Mouse (Mus musculus) adrenal gland, postnatal 25 days (tissue): ENCODE data around the gene Rnaseh2a. TPM values are rescaled to one million over a fixed set of nuclear protein-coding genes. Genes with fewer than 3 reads are reported as not detected.
A peak's percentile ranks its signal among the peaks of the same experiment; 100 is the strongest.

ENCODE experiments used
- DNase-seq: peaks from one replicate; pipeline ENCODE4 v3.0.0; 2021; ENCODE audit warnings: mixed read lengths
- long read RNA-seq: library from polyadenylated mRNA; stranded (forward); transcript quantifications from one replicate; pipeline ENCODE4 v2.0.0, GENCODE M21; 2021
- total RNA-seq: library from RNA; stranded (reverse); gene quantifications from 2 replicates; pipeline ENCODE4 v1.2.3, GENCODE M21; 2021

Gene Rnaseh2a
- 101 and 159 TPM in 2 replicates for total RNA-seq
- long read RNA-seq, transcript Rnaseh2a-203 (8 exons, 2,044 nt): major isoform, 21 of 49 reads
- long read RNA-seq, transcript Rnaseh2a-202 (10 exons, 2,981 nt): minor isoform, 5 of 49 reads
- long read RNA-seq, partial matches to known transcripts: 3 of 49 reads
- long read RNA-seq, other reads (novel, unspliced or antisense): 18 of 49 reads

DNA sequence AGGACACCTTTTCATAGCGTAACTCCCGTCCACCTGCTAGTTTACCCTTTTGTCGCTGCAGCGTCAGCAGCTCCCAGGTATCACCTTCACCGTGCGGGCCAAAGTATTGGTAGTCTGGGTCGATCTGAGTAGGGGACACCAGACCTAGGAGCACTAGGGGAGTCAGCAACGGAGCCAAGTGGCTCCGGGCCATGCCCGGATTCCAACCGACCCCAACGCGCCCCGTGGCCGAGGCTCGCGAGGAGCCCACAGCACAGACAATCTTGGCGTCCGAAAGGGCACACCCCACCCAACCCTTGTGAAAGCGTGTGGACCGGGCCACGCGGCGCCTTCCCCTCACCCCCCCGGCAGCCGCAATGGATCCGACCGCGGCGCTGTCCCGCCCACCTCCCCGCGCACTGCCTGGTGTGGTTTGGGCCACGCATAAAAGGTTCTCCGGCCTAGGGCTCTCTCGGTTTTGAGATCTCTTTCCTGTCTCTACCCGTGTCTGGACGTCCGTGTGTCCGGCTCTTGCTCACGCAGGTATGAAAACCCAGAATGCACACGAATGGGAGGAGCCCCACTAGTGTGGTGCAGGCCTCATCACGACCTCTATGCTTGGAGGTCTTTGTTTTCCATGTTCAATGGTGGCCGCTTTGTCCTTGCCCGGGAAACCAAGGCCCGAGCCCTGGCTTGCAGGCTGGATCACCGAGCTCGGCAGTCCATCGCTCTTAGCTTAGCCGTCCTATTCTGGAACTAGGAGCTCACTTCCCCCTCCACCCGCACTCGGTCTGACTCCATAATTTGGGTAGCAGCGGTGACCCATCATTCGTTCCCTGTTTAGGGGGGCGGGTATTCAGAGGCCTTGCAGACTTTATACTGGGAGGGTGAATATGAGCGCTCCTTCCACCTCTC is at the start of gene Rnaseh2a, which contains the start of the genes Gm49661 and Prdx2:
Gene Rnaseh2a, minus strand, starts transcription at position 527 of the 894 bp plus-strand sequence.
Gene Gm49661, minus strand, starts transcription at position 193 of the 894 bp plus-strand sequence.
Gene Prdx2, plus strand, starts transcription at position 347 of the 894 bp plus-strand sequence.
- peak; percentile 83 for DNase-seq

DNA sequence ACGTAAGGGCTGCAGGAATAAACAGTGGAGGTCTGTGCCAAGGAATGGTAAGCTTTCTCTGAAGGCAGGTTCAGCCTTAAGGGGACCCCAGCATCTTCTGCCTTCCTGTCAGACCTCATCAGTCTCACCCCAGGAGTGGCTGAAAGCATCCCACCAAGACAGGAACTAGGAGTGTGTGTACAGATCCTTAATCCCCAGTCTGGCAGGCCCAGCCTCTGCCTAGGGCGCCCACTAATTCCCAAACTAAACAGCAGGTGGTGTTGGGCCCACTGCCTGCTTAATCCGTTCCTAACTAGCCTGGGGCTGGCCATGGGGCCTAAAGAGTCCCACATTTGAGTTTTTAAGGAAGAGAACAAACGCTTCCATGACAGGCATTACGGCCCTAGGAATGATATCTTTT is 47.6 kb upstream of the Rnaseh2a start:
- DNase-seq: no peak

GRCm38 (mm10) chr8:85016724-85017123 is 47.2 kb upstream of the Rnaseh2a start:
- no peak for DNase-seq

DNA sequence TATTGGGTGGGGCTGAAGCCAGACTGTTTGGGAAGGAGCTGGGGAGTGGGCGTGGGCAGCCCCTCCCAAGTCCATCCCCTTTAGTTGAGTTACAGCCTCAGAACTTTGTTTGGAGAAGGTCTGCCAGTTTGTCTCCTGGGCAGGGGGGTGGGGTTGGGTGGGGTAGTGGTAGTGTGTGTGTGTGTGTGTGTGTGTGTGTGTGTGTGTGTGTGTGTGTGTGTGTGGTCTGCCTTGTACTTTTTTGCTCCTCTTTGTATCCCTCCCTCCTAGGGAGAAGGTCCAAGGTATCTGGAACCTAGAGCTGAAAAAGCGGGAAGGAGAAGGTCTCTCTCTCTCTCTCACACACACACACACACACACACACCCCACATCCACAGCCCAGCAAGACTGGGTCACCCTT is 44.9 kb upstream of the Rnaseh2a start, which contains the start of gene Best2:
Gene Best2, minus strand, starts transcription at position 101 of the 400 bp plus-strand sequence.
- DNase-seq: no peak

DNA sequence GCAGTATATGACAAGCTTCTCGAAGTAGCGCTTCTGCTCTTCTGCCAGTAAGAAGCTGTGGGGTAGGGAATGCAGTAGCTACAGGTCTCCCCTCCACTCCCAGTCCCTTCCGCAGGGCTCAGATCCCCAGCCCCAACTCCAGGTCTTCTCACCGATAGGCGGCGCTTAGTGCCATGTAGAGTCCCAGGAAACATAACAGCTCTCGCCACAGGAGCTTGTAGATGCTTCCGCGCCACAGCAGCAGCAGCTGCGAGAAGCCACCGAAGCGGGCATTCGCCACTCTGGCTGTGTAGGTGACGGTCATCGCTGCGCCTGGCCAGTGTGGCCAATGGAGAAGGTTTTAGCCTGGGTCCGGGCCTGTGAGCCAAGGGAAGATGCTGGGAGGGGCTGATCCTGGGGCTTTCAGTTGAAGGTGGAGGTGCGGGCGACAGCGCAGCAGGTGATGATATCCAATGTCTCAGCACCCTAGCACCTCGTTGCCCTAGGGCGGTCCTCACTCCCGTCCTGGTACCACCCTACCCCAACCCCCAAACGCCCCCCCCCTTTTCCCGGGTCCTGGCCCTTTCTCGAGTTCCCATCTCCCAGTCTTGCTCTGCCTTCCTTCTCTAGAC is 43.8 kb upstream of the Rnaseh2a start:
- peak; percentile 68 for DNase-seq

GRCm38 (mm10) chr8:85011242-85011641 is 41.7 kb upstream of the Rnaseh2a start:
- DNase-seq: no peak

- DNase-seq: peak; percentile 58
These were observed 38.1 kb upstream of the Rnaseh2a start for GRCm38 (mm10) chr8:85007686-85008085.

DNA sequence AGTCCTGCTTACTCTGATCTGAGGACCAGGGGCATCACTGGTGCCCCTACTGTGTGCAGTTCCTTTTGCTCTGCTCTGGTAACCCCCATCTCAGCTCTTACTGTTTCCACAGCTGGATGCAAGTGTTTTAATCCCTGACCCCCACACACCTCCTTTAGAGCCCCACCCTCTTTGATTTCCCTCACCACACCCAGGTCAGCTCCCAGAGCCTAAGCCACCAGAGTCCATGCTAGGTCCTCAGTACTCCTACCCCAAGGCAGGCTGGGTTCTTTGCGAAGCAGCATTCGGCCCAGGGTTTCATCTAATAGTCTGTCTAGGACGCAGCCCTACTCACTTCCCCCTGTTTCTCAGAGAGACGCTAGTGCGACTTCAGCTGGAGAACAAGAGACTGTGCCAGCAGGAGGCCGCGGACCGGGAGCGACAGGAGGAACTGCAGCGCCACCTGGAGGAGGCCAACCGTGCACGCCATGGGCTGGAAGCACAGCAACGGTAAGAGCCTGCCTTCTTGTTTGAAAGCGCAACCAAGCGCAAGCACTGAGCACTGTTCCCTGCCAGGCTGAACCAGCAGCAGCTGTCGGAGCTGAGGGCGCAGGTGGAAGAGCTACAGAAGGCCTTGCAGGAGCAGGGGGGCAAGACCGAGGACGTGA is 28.2 kb upstream of the Rnaseh2a start:
- DNase-seq: peak; percentile 93

DNA sequence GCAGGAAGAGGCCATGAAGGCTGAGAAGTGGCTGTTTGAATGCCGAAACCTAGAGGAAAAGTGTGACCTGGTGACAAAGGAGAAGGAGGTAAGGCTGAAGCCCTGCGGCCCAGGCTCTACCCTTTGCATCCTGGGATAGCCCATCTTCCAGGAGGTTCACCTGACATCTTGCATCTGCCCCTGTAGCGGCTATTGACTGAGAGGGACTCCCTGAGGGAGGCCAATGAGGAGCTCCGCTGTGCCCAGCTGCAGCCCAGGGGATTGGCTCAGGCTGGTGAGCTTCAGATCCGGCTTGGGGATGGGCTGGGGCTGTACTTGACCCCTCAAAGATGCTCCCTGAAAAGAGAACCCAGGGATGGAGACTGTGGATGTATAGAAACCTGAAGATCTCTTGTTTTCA is 27.4 kb upstream of the Rnaseh2a start:
- DNase-seq: no peak

- no peak for DNase-seq
These were observed 26.1 kb upstream of the Rnaseh2a start for GRCm38 (mm10) chr8:84995680-84996079.

- DNase-seq: no peak
These were observed 24.8 kb upstream of the Rnaseh2a start for GRCm38 (mm10) chr8:84994375-84994774.

GRCm38 (mm10) chr8:84990836-84991235 is 21.3 kb upstream of the Rnaseh2a start:
- DNase-seq: no peak

DNA sequence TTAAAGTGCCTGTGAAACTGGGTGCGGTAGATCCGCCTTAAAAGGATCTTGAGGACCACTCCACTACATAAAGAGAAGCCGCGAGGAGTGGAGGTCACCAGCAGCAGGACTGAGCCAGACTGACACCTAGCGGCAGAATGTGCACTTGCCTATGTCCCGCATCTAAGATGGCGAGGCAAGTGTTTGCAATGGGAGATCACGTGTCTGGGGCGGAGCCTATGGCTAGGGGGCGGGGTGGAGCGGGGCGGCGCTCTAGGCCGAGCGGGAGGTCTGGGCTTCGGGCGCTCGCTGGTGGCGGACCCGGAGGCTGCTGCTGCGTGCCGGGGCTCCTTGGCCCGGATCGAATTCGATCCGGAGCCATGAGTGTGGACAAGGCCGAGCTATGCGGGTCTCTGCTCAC is 20.8 kb upstream of the Rnaseh2a start, which contains the start of gene Hook2:
Gene Hook2, plus strand, starts transcription at position 255 of the 400 bp plus-strand sequence.
- DNase-seq: peak; percentile 93

DNA sequence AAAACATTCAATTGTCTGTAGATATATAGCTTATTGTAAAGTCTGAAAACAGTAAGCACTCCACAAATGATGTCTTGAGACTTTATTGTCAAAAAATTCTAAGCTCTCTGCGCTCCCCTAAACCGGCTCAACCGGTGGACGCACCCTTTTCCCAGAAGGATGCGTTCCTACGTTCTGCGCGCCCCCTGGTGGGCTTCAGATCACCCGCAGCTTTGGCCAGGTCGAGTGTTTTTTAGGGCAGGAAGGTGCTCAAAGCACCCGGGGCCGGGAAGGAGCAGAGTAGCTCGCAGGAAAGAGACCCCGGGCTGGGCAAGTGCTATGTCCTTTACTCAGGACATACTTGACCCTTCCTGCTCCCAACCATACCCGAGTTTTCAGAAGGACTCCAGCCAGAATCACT is 20.2 kb upstream of the Rnaseh2a start:
- peak; percentile 92 for DNase-seq

DNA sequence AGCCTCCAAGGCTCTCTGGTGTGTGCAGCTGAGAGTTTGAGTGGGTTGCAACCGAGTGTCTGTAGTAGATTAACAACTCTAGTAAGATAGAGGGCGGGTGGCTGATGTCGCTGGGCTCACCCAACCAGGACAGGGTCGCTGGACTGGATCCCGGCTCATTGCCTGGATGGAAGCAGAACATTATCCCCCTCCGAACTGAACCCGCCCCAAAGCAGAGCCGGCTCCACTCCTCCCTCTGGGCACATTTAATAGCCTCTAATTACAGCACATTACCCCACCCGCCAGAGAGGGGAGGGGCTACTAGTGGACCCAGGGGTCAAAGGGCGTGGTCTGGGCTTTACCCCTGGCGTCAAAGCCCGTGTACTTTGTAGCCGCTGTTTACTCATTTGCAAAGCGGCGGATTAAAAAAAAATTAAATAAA is 19.8 kb upstream of the Rnaseh2a start:
- peak; percentile 40 for DNase-seq

DNA sequence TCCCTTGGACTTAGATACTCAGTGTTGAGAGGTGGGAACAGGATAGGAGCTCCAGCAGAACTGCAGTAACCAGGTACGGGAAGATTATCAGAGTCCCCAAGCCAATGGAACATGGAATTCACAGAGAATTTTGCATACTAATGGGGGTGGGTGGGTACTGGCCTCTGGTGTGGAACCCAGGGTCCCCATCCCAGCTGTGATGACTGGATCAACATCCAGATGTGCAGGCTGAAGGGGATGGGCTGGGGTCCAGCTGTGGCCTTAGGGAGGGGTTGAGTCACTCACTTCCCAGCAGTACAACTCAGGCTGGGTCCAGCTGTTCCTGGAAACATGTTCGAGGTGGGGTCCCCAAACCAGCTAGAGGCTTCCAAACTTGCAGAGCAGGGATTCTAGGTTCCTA is 18.3 kb upstream of the Rnaseh2a start:
- DNase-seq: no peak

- no peak for DNase-seq
These were observed 17.8 kb upstream of the Rnaseh2a start for GRCm38 (mm10) chr8:84987388-84987787.

DNA sequence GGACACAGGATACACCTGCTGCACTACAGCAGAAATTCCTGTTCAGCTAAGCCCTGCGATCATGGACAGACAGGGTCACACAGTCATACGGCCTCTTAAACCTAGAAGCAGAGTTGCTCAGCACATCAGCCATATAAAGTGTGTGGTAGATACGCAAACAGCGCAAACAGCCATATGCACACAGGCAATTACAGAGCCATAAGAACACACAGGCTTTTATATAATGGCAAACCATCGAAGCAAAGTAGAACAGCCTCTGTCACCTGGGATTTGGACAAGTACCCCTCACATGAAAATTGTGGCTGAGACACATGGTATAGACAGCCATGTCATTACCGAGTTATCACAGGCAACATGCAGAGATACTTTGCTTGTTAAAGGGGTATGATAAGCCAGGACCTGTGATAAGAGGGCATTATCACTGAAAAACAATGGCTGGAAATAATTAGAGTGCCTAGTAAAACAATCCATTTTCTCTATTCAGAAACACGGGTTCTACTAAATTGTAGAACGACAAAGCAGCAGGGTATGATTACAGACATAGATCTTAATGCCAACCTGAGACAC is 16.9 kb upstream of the Rnaseh2a start:
- DNase-seq: no peak

DNA sequence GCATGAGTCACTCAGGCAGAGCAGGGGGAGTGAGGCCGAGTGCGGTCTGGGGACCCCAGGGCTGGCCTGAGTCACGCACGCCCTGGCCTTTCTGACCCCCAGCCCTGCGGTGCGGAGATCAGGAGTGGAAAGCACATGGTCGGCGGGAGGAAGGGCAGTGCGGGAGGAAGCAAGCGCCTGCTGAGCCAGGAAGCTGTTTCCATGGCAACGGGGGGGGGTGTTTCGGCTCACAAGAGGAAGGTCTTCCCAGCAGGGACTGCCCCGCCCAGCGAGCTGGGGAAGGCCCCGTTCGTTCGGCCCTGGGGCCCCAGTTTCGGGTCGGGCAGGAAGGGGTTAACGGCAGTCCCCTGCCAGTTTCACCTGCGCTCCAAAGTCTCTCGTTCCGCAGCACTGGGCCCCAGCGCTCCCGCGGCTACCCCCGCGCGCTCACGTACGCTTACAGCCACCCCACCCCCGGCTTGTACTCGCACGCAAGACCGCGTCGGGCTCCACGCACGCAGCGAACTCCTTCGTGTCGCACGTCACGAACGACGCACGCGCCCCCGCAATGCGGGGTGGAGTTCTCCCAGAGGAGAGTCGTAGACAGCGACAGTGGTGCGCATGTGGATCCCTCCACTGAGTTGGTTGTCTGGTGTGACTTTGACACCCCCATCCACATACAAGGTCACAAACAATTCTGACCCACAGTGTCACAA is 16.3 kb upstream of the Rnaseh2a start:
- peak; percentile 88 for DNase-seq

DNA sequence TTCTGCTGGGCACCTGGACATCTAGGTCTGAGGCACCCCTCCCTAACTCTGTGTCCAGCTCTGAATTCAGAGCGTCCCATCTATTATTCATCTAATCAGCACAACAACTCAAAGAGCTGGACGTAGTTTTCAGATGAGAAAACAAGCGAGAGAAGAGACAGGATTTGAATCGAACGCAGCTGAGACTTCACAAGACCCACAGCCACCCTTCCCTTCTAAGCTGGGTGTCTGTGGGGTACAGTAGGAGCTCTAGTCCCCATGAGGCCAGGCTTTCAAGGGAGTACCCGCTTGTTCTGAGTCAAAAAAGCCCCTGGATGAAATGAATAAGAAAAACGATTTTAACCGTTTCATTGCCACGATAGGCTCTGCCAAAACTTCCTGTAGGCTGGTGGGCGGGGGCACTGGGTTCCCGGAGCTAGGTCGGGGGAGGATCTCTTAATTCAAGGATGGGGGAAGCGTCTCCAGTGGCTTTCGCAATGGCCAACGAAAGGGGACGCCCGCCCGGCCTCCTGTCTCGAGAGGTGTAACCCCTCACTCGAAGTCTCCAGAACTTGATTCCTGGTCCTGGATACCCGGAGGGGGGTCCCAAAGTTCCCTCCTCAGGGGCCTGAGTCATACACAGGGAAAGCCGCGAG is 15.6 kb upstream of the Rnaseh2a start:
- DNase-seq: no peak
